18 mouse cellular contexts compared by ENCODE assay signal in genomic region chr7:138605923-138606322, GRCm38 (mm10).
DNase-seq lines count a peak whose midpoint lies in the region; ATAC-seq lines count a peak whose summit lies in the region.
"Had no signal": no experiment of that assay in that cellular context is flagged by ENCODE, and none has a peak within 500 bp of the region (broad histone marks: within the 10 kb centered on the region; RNA-seq: fewer than 3 reads in every experiment).

No protein-coding gene starts in this region.

- H3K4me2 ChIP-seq in forebrain, embryonic 11.5 days (ENCODE audit: low read depth, low read length, severe bottlenecking), result no peak overlapping the region
- H3K4me2 ChIP-seq in forebrain, embryonic 15.5 days (replicated peaks), result no peak overlapping the region
- H3K4me2 ChIP-seq in midbrain, embryonic 16.5 days (ENCODE audit: low read length), result no peak overlapping the region
- H3K4me2 ChIP-seq in forebrain, embryonic 14.5 days (ENCODE audit: low read length), result no peak overlapping the region
- H3K4me2 ChIP-seq: embryonic facial prominence, embryonic 15.5 days; heart, embryonic 12.5 days; hindbrain, embryonic 12.5 days; intestine, embryonic 15.5 days had no signal

- no peaks in the 10 kb centered on the region for H3K36me3 ChIP-seq in forebrain, embryonic 11.5 days (ENCODE audit: control insufficient read depth, insufficient read depth, low read length)
- H3K36me3 ChIP-seq in forebrain, embryonic 15.5 days, result no peaks in the 10 kb centered on the region
- no peaks in the 10 kb centered on the region for H3K36me3 ChIP-seq in midbrain, embryonic 10.5 days
- H3K36me3 ChIP-seq in midbrain, embryonic 16.5 days (ENCODE audit: control insufficient read depth, insufficient read depth, low read length), result no peaks in the 10 kb centered on the region
- H3K36me3 ChIP-seq in forebrain, embryonic 14.5 days (ENCODE audit: control insufficient read depth, insufficient read depth, low read length), result no peaks in the 10 kb centered on the region
- no peaks in the 10 kb centered on the region for H3K36me3 ChIP-seq in embryonic facial prominence, embryonic 10.5 days (replicated peaks)
- H3K36me3 ChIP-seq: embryonic facial prominence, embryonic 15.5 days; heart, embryonic 12.5 days; hindbrain, embryonic 12.5 days; intestine, embryonic 15.5 days had no signal

- peak; percentile 79 for ATAC-seq in forebrain, embryonic 11.5 days (replicated peaks; ENCODE audit: low FRiP score)
- ATAC-seq in forebrain, embryonic 15.5 days (replicated peaks), result no peak
- ATAC-seq in midbrain, embryonic 16.5 days, result no peak
- 0 out of 2 replicates have a peak, but pooled peaks have one; percentile 5 for ATAC-seq in forebrain, embryonic 14.5 days
- ATAC-seq: intestine, embryonic 15.5 days had no signal

- no peak overlapping the region for H3K27ac ChIP-seq in forebrain, embryonic 11.5 days (ENCODE audit: low read depth, low read length)
- no peak overlapping the region for H3K27ac ChIP-seq in forebrain, embryonic 15.5 days (replicated peaks)
- peak overlapping the region; percentile 67 for H3K27ac ChIP-seq in midbrain, embryonic 10.5 days (replicated peaks)
- no peak overlapping the region for H3K27ac ChIP-seq in midbrain, embryonic 16.5 days (ENCODE audit: low read length)
- H3K27ac ChIP-seq in forebrain, embryonic 14.5 days (ENCODE audit: low read depth, low read length), result no peak overlapping the region
- no peak overlapping the region for H3K27ac ChIP-seq in embryonic facial prominence, embryonic 10.5 days (replicated peaks)
- H3K27ac ChIP-seq: embryonic facial prominence, embryonic 15.5 days; gastrocnemius, adult 2 months; intestine, embryonic 15.5 days had no signal

- H3K9me3 ChIP-seq in forebrain, embryonic 11.5 days (ENCODE audit: control insufficient read depth, low read length), result no peaks in the 10 kb centered on the region
- no peaks in the 10 kb centered on the region for H3K9me3 ChIP-seq in forebrain, embryonic 15.5 days
- no peaks in the 10 kb centered on the region for H3K9me3 ChIP-seq in midbrain, embryonic 10.5 days (replicated peaks)
- H3K9me3 ChIP-seq in midbrain, embryonic 16.5 days (replicated peaks; ENCODE audit: control insufficient read depth, low read length, poor library complexity, severe bottlenecking), result no peaks in the 10 kb centered on the region
- no peaks in the 10 kb centered on the region for H3K9me3 ChIP-seq in forebrain, embryonic 14.5 days (replicated peaks; ENCODE audit: control insufficient read depth, low read length)
- H3K9me3 ChIP-seq in embryonic facial prominence, embryonic 10.5 days, result no peaks in the 10 kb centered on the region
- H3K9me3 ChIP-seq: embryonic facial prominence, embryonic 15.5 days; heart, embryonic 12.5 days; hindbrain, embryonic 12.5 days; intestine, embryonic 15.5 days had no signal

- no peaks in the 10 kb centered on the region for H3K27me3 ChIP-seq in forebrain, embryonic 11.5 days (ENCODE audit: control insufficient read depth, insufficient read depth, low read length)
- H3K27me3 ChIP-seq in forebrain, embryonic 15.5 days, result no peaks in the 10 kb centered on the region
- H3K27me3 ChIP-seq in midbrain, embryonic 10.5 days (ENCODE audit: low read depth, poor library complexity, severe bottlenecking), result 0 out of 2 replicates have a peak, but pooled peaks cover 4% of the 10 kb centered on the region
- no peaks in the 10 kb centered on the region for H3K27me3 ChIP-seq in midbrain, embryonic 16.5 days (ENCODE audit: control insufficient read depth, insufficient read depth, low read depth, low read length)
- no peaks in the 10 kb centered on the region for H3K27me3 ChIP-seq in forebrain, embryonic 14.5 days (replicated peaks; ENCODE audit: control insufficient read depth, insufficient read depth, low read length)
- no peaks in the 10 kb centered on the region for H3K27me3 ChIP-seq in embryonic facial prominence, embryonic 10.5 days (replicated peaks; ENCODE audit: low read depth, poor library complexity, severe bottlenecking)
- H3K27me3 ChIP-seq: embryonic facial prominence, embryonic 15.5 days; heart, embryonic 12.5 days; hindbrain, embryonic 12.5 days; intestine, embryonic 15.5 days had no signal

- no peak overlapping the region for H3K9ac ChIP-seq in forebrain, embryonic 11.5 days (ENCODE audit: low read length)
- no peak overlapping the region for H3K9ac ChIP-seq in forebrain, embryonic 15.5 days (replicated peaks)
- H3K9ac ChIP-seq in midbrain, embryonic 16.5 days (ENCODE audit: low read depth, low read length), result no peak overlapping the region
- H3K9ac ChIP-seq in forebrain, embryonic 14.5 days (ENCODE audit: low read length), result no peak overlapping the region
- H3K9ac ChIP-seq: embryonic facial prominence, embryonic 15.5 days; heart, embryonic 12.5 days; hindbrain, embryonic 12.5 days; intestine, embryonic 15.5 days had no signal

- H3K4me3 ChIP-seq in forebrain, embryonic 11.5 days (ENCODE audit: low read depth, low read length), result no peak overlapping the region
- no peak overlapping the region for H3K4me3 ChIP-seq in forebrain, embryonic 15.5 days
- H3K4me3 ChIP-seq in midbrain, embryonic 10.5 days, result no peak overlapping the region
- no peak overlapping the region for H3K4me3 ChIP-seq in midbrain, embryonic 16.5 days (ENCODE audit: low read depth, low read length)
- no peak overlapping the region for H3K4me3 ChIP-seq in forebrain, embryonic 14.5 days (ENCODE audit: low read depth, low read length)
- H3K4me3 ChIP-seq in embryonic facial prominence, embryonic 10.5 days, result no peak overlapping the region
- H3K4me3 ChIP-seq: embryonic facial prominence, embryonic 15.5 days; erythroblast, embryonic 14.5 days; gastrocnemius, adult 2 months; heart, embryonic 12.5 days; hindbrain, embryonic 12.5 days; intestine, embryonic 15.5 days had no signal

- no peak for DNase-seq in forebrain, embryonic 11.5 days (ENCODE audit: low spot score)
- DNase-seq in midbrain, embryonic 10.5 days (ENCODE audit: low spot score), result no peak
- DNase-seq in retina, postnatal 1 day, result peak; percentile 32
- DNase-seq in retina, embryonic 14.5 days (ENCODE audit: low spot score), result no peak
- DNase-seq in forebrain, embryonic 14.5 days (ENCODE audit: low spot score), result peak; percentile 53
- DNase-seq in embryonic facial prominence, embryonic 10.5 days (ENCODE audit: low spot score), result no peak
- DNase-seq: adrenal gland, adult 2 months; adrenal gland, postnatal 25 days; cerebellum, adult 2 months; gastrocnemius, adult 2 months; gastrocnemius, postnatal 25 days had no signal

- H3K4me1 ChIP-seq in forebrain, embryonic 11.5 days (replicated peaks; ENCODE audit: control insufficient read depth, insufficient read depth, low read length), result peaks cover 4% of the 10 kb centered on the region; the same call in 1 of the 2 replicates
- H3K4me1 ChIP-seq in forebrain, embryonic 15.5 days, result peaks cover 19% of the 10 kb centered on the region
- H3K4me1 ChIP-seq in midbrain, embryonic 10.5 days, result peaks cover 24% of the 10 kb centered on the region
- H3K4me1 ChIP-seq in midbrain, embryonic 16.5 days (ENCODE audit: control insufficient read depth, insufficient read depth, low read length), result peaks cover 7% of the 10 kb centered on the region
- H3K4me1 ChIP-seq in forebrain, embryonic 14.5 days (ENCODE audit: control insufficient read depth, insufficient read depth, low read length), result peaks cover 15% of the 10 kb centered on the region; the same call in 1 of the 2 replicates
- H3K4me1 ChIP-seq in embryonic facial prominence, embryonic 10.5 days, result peaks cover 19% of the 10 kb centered on the region
- H3K4me1 ChIP-seq: embryonic facial prominence, embryonic 15.5 days; heart, embryonic 12.5 days; intestine, embryonic 15.5 days had no signal

Comparison
In these comparisons a context has a peak if more than half of its experiments do, and no peak if none do; other contexts are left out.
1. ATAC-seq: peak in forebrain, embryonic 11.5 days (single experiment) and forebrain, embryonic 14.5 days (single experiment); none in forebrain, embryonic 15.5 days (single experiment) and midbrain, embryonic 16.5 days (single experiment).
2. DNase-seq: peak in retina, postnatal 1 day (single experiment) and forebrain, embryonic 14.5 days (single experiment); none in forebrain, embryonic 11.5 days (single experiment), midbrain, embryonic 10.5 days (single experiment), retina, embryonic 14.5 days (single experiment) and embryonic facial prominence, embryonic 10.5 days (single experiment).